Mouse (Mus musculus) MEL (cell line): ENCODE measurements around the gene Ramac. TPM values are rescaled to one million over a fixed set of nuclear protein-coding genes. Genes with fewer than 3 reads are reported as not detected.

Source experiments
- DNase-seq: peaks from one replicate; pipeline ENCODE4 v3.0.0; 2011; ENCODE audit warnings: low read depth, low spot score
- H3K27ac ChIP-seq: 2 replicates; pipeline ENCODE4 v1.5.1; 2012; ENCODE audit warnings: low read depth, mild to moderate bottlenecking, control low read depth, low read length, moderate library complexity; ENCODE audit not compliant: control insufficient read depth
- H3K27me3 ChIP-seq, 2 experiments: fragments of 150-350 bp in 1 of 2; sonication (generic) in 1 of 2; 2 replicates each; pipeline ENCODE4 v1.6.1; 2012; ENCODE audit warnings: low read length in 2 of 2, mild to moderate bottlenecking in 2 of 2, improper control_type of control experiment in 1 of 2, moderate library complexity in 1 of 2; ENCODE audit not compliant: insufficient read depth in 2 of 2, control insufficient read depth in 1 of 2
- H3K36me3 ChIP-seq, 2 experiments: 2 replicates each; pipeline ENCODE4 v1.6.1; 2012 to 2014; ENCODE audit warnings: low read length in 2 of 2, improper control_type of control experiment in 1 of 2, inconsistent platforms in 1 of 2, mild to moderate bottlenecking in 1 of 2; ENCODE audit not compliant: insufficient read depth in 2 of 2, control insufficient read depth in 1 of 2
- H3K4me1 ChIP-seq, 2 experiments: fragments of 150-350 bp in 1 of 2; sonication (generic) in 1 of 2; 2 replicates each; pipeline ENCODE4 v1.6.1; 2012; ENCODE audit warnings: low read length in 2 of 2, improper control_type of control experiment in 1 of 2, mild to moderate bottlenecking in 1 of 2; ENCODE audit not compliant: insufficient read depth in 2 of 2, control insufficient read depth in 1 of 2
- H3K4me3 ChIP-seq, 2 experiments: fragments of 150-350 bp in 1 of 2; sonication (generic) in 1 of 2; 2 replicates each; pipeline ENCODE4 v1.5.1; 2012; ENCODE audit warnings: low read depth in 2 of 2, low read length in 2 of 2, mild to moderate bottlenecking in 2 of 2, moderate library complexity in 2 of 2, control low read depth in 1 of 2, improper control_type of control experiment in 1 of 2; ENCODE audit not compliant: control insufficient read depth in 1 of 2, insufficient read depth in 1 of 2
- H3K79me2 ChIP-seq: 2 replicates; pipeline ENCODE4 v1.6.1; 2012; ENCODE audit warnings: mild to moderate bottlenecking, low read length, moderate library complexity; ENCODE audit not compliant: control insufficient read depth, poor library complexity, insufficient read depth
- H3K9ac ChIP-seq: 2 replicates; pipeline ENCODE4 v1.6.1; 2012; ENCODE audit warnings: low read depth, mild to moderate bottlenecking, control low read depth, low read length, moderate library complexity; ENCODE audit not compliant: control insufficient read depth, poor library complexity, severe bottlenecking
- H3K9me3 ChIP-seq: fragments of 150-350 bp; sonication (generic); replicated peaks from 2 replicates; pipeline ENCODE4 v1.6.1; 2012; ENCODE audit warnings: mild to moderate bottlenecking, low read length, improper control_type of control experiment, moderate library complexity; ENCODE audit not compliant: insufficient read depth
- BHLHE40 ChIP-seq: IDR thresholded peaks from 2 replicates; pipeline ENCODE4 v1.6.1; 2012; ENCODE audit warnings: low read depth, mild to moderate bottlenecking, inconsistent platforms, low read length, improper control_type of control experiment, borderline replicate concordance
- CHD2 ChIP-seq: IDR thresholded peaks from 2 replicates; pipeline ENCODE4 v1.6.1; 2011; ENCODE audit warnings: low read length, improper control_type of control experiment
- CTCF ChIP-seq, 3 experiments: IDR thresholded peaks in 2 of 3; conservative IDR thresholded peaks in 1 of 3; 2 replicates each; pipeline ENCODE4 v1.5.1; 2011 to 2012; ENCODE audit warnings: low read length in 3 of 3, low read depth in 2 of 3, mild to moderate bottlenecking in 2 of 3, improper control_type of control experiment in 1 of 3, inconsistent platforms in 1 of 3, mixed read lengths in 1 of 3, moderate library complexity in 1 of 3; ENCODE audit not compliant: control insufficient read depth in 1 of 3, insufficient read depth in 1 of 3, poor library complexity in 1 of 3, severe bottlenecking in 1 of 3
- ELF1 ChIP-seq: IDR thresholded peaks from 2 replicates; pipeline ENCODE4 v1.6.1; 2014; ENCODE audit warnings: low read depth, mild to moderate bottlenecking, inconsistent platforms, low read length, improper control_type of control experiment, moderate library complexity
- ETS1 ChIP-seq: IDR thresholded peaks from 2 replicates; pipeline ENCODE4 v1.6.1; 2012; ENCODE audit warnings: low read depth, mild to moderate bottlenecking, inconsistent platforms, low read length, improper control_type of control experiment, moderate library complexity
- GABPA ChIP-seq: IDR thresholded peaks from 2 replicates; pipeline ENCODE4 v1.6.1; 2012; ENCODE audit warnings: low read depth, mild to moderate bottlenecking, inconsistent platforms, low read length, improper control_type of control experiment, moderate library complexity
- GATA1 ChIP-seq: IDR thresholded peaks from 2 replicates; pipeline ENCODE4 v1.6.1; 2011; ENCODE audit warnings: low read depth, low read length, improper control_type of control experiment
- JUND ChIP-seq: IDR thresholded peaks from 2 replicates; pipeline ENCODE4 v1.6.1; 2011; ENCODE audit warnings: low read depth, mild to moderate bottlenecking, improper control_type of control experiment, low read length
- MAFK ChIP-seq: IDR thresholded peaks from 2 replicates; pipeline ENCODE4 v1.6.1; 2011; ENCODE audit warnings: low read depth, mild to moderate bottlenecking, low read length, improper control_type of control experiment, borderline replicate concordance
- MEF2A ChIP-seq: IDR thresholded peaks from 2 replicates; pipeline ENCODE4 v1.6.1; 2014; ENCODE audit warnings: low read depth, mild to moderate bottlenecking, inconsistent platforms, low read length, improper control_type of control experiment; ENCODE audit not compliant: poor library complexity, insufficient replicate concordance, severe bottlenecking; ENCODE audit errors: extremely low read depth
- MXI1 ChIP-seq: IDR thresholded peaks from 2 replicates; pipeline ENCODE4 v1.6.1; 2011; ENCODE audit warnings: mild to moderate bottlenecking, low read depth, low read length, improper control_type of control experiment
- MYB ChIP-seq: IDR thresholded peaks from 2 replicates; pipeline ENCODE4 v1.6.1; 2011; ENCODE audit warnings: mild to moderate bottlenecking, low read depth, low read length, improper control_type of control experiment
- MYC ChIP-seq: IDR thresholded peaks from 2 replicates; pipeline ENCODE4 v1.6.1; 2011; ENCODE audit warnings: low read depth, mild to moderate bottlenecking, low read length, improper control_type of control experiment, moderate library complexity
- NRF1 ChIP-seq: IDR thresholded peaks from 2 replicates; pipeline ENCODE4 v1.6.1; 2014; ENCODE audit warnings: low read depth, mild to moderate bottlenecking, inconsistent platforms, low read length, improper control_type of control experiment, moderate library complexity; ENCODE audit not compliant: poor library complexity, insufficient read depth, severe bottlenecking
- POLR2A ChIP-seq, 2 experiments: IDR thresholded peaks; 2 replicates each; pipeline ENCODE4 v1.6.1; 2011 to 2012; ENCODE audit warnings: low read length in 2 of 2, mild to moderate bottlenecking in 2 of 2, control low read depth in 1 of 2, improper control_type of control experiment in 1 of 2, low read depth in 1 of 2, moderate library complexity in 1 of 2; ENCODE audit not compliant: control insufficient read depth in 1 of 2, insufficient read depth in 1 of 2, poor library complexity in 1 of 2
- POLR2AphosphoS2 ChIP-seq: IDR thresholded peaks from 2 replicates; pipeline ENCODE4 v1.6.1; 2011; ENCODE audit warnings: low read length, improper control_type of control experiment
- POLR2AphosphoS5 ChIP-seq: IDR thresholded peaks from 2 replicates; pipeline ENCODE4 v1.6.1; 2012; ENCODE audit warnings: low read depth, borderline replicate concordance, mild to moderate bottlenecking, inconsistent platforms, low read length, moderate library complexity, mixed read lengths
- RAD21 ChIP-seq: IDR thresholded peaks from 2 replicates; pipeline ENCODE4 v1.6.1; 2011; ENCODE audit warnings: mild to moderate bottlenecking, low read depth, low read length, improper control_type of control experiment
- SIN3A ChIP-seq: IDR thresholded peaks from 2 replicates; pipeline ENCODE4 v1.6.1; 2012; ENCODE audit warnings: low read length, improper control_type of control experiment, inconsistent platforms
- SMC3 ChIP-seq: IDR thresholded peaks from 2 replicates; pipeline ENCODE4 v1.6.1; 2011; ENCODE audit warnings: low read depth, low read length, improper control_type of control experiment
- TAL1 ChIP-seq: IDR thresholded peaks from 2 replicates; pipeline ENCODE4 v1.6.1; 2012; ENCODE audit warnings: mild to moderate bottlenecking, inconsistent platforms, low read length, moderate library complexity, mixed read lengths
- UBTF ChIP-seq: IDR thresholded peaks from 2 replicates; pipeline ENCODE4 v1.6.1; 2012; ENCODE audit warnings: low read depth, mild to moderate bottlenecking, inconsistent platforms, low read length, improper control_type of control experiment, moderate library complexity, borderline replicate concordance; ENCODE audit not compliant: insufficient read depth
- USF1 ChIP-seq: IDR thresholded peaks from 2 replicates; pipeline ENCODE4 v1.6.1; 2014; ENCODE audit warnings: low read depth, mild to moderate bottlenecking, inconsistent platforms, low read length, improper control_type of control experiment, moderate library complexity
- USF2 ChIP-seq, 2 experiments: IDR thresholded peaks; 2 replicates each; pipeline ENCODE4 v1.6.1; 2011 to 2012; ENCODE audit warnings: improper control_type of control experiment in 2 of 2, low read length in 2 of 2, borderline replicate concordance in 1 of 2, inconsistent platforms in 1 of 2, low read depth in 1 of 2, mild to moderate bottlenecking in 1 of 2; ENCODE audit not compliant: insufficient read depth in 1 of 2
- ZC3H11A ChIP-seq: IDR thresholded peaks from 2 replicates; pipeline ENCODE4 v1.6.1; 2012; ENCODE audit warnings: low read depth, mild to moderate bottlenecking, inconsistent platforms, low read length, improper control_type of control experiment
- ZKSCAN1 ChIP-seq: IDR thresholded peaks from 2 replicates; pipeline ENCODE4 v1.6.1; 2012; ENCODE audit warnings: low read depth, mild to moderate bottlenecking, inconsistent platforms, low read length, improper control_type of control experiment, moderate library complexity
- ZNF384 ChIP-seq: IDR thresholded peaks from 2 replicates; pipeline ENCODE4 v1.6.1; 2012; ENCODE audit warnings: low read depth, mild to moderate bottlenecking, inconsistent platforms, low read length, improper control_type of control experiment
- polyA plus RNA-seq, 2 experiments: library from polyadenylated mRNA; stranded (reverse) in 1 of 2; unstranded in 1 of 2; fragments of >175 nt in 1 of 2; fragments of >200 nt in 1 of 2; gene quantifications; 2 replicates each; pipeline versions ENCODE4 v1.2.1 to v1.2.4; 2012; ENCODE audit warnings: low replicate concordance in 2 of 2, low read depth in 1 of 2; ENCODE audit not compliant: insufficient read length in 2 of 2, insufficient read depth in 1 of 2, missing spikeins in 1 of 2
- total RNA-seq: library from RNA; depleted of rRNA; stranded (reverse); fragments of 300-350 nt; gene quantifications from 2 replicates; pipeline ENCODE4 v1.2.3, GENCODE M21; 2012

The Ramac gene
- total and polyA plus RNA-seq, 3 experiments, result 33.9 to 44.0 TPM; not detected in 1

GRCm38 (mm10) chr7:81775325-81775724, 12.6 kb downstream of the Ramac start:
- Histone ChIP-seq H3K79me2 (peaks cover 8% of the 10 kb centered on the region), H3K4me1 (peaks cover 2 to 14% of the 10 kb centered on the region in 2 experiments; a peak in 3 of 4 replicates), H3K4me3 (no peak overlapping the region), H3K9me3 (no peaks in the 10 kb centered on the region)
- TF ChIP-seq MYB (no peak), SIN3A (no peak)
- TF ChIP-seq, all 39 proteins: peak for 0
- DNase-seq, result no peak
- Histone ChIP-seq H3K9ac (no peak overlapping the region), H3K27me3 (no peaks in the 10 kb centered on the region), H3K36me3 (peaks cover 0 to 13% of the 10 kb centered on the region in 2 experiments; a peak in 3 of 4 replicates), H3K27ac (no peak overlapping the region)

GRCm38 (mm10) chr7:81777667-81778218, 15.0 kb downstream of the Ramac start:
- H3K27ac ChIP-seq, result no peak overlapping the region
- DNase-seq, result peak; percentile 46
- peaks cover 3 to 8% of the 10 kb centered on the region in 2 experiments for H3K36me3 ChIP-seq
- H3K9me3 ChIP-seq, result no peaks in the 10 kb centered on the region
- no peaks in the 10 kb centered on the region for H3K27me3 ChIP-seq
- TF ChIP-seq CTCF (IDR thresholded peaks at IDR 0.05 in 2 of 3, conservative IDR thresholded peaks at IDR 0.05 in 1 of 3; ENCODE audit: control insufficient read depth in 1 of 3, insufficient read depth in 1 of 3, low read depth in 2 of 3, low read length in 3 of 3, poor library complexity in 1 of 3, severe bottlenecking in 1 of 3), result peak in 2 of 3 experiments; percentile 33 to 66; a peak in 5 of 6 replicates
- TF ChIP-seq JUND, result no peak
- no peak for TF ChIP-seq MEF2A
- TF ChIP-seq POLR2AphosphoS2, result no peak
- TF ChIP-seq UBTF, result no peak
- no peak for TF ChIP-seq TAL1
- TF ChIP-seq USF2 (IDR thresholded peaks at IDR 0.05; ENCODE audit: borderline replicate concordance in 1 of 2, insufficient read depth in 1 of 2, low read depth in 1 of 2, low read length in 2 of 2), result no peak
- no peak for TF ChIP-seq USF1
- no peak for TF ChIP-seq POLR2A (IDR thresholded peaks at IDR 0.05; ENCODE audit: control insufficient read depth in 1 of 2, insufficient read depth in 1 of 2, low read depth in 1 of 2, low read length in 2 of 2, poor library complexity in 1 of 2)
- peak; percentile 49 for TF ChIP-seq ZC3H11A
- no peak for TF ChIP-seq ETS1
- TF ChIP-seq POLR2AphosphoS5, result no peak
- no peak for TF ChIP-seq ELF1
- no peak for TF ChIP-seq BHLHE40
- no peak for TF ChIP-seq CHD2
- no peak for TF ChIP-seq GABPA
- TF ChIP-seq ZNF384, result peak; percentile 72
- TF ChIP-seq SMC3, result peak; percentile 71
- TF ChIP-seq MYC, result no peak
- TF ChIP-seq RAD21, result peak; percentile 75
- no peak for TF ChIP-seq ZKSCAN1
- TF ChIP-seq NRF1, result no peak
- no peak for TF ChIP-seq MAFK
- TF ChIP-seq MXI1, result no peak
- TF ChIP-seq GATA1, result no peak
- TF ChIP-seq, all 39 proteins: peak for 5
- peaks cover 2 to 7% of the 10 kb centered on the region in 2 experiments; a peak in 3 of 4 replicates for H3K4me1 ChIP-seq
- H3K79me2 ChIP-seq, result peaks cover 5% of the 10 kb centered on the region
- no peak overlapping the region for H3K4me3 ChIP-seq
- H3K9ac ChIP-seq, result no peak overlapping the region
